Comparison of ENCODE assay signal across 27 mouse cellular contexts in genomic region chr1:40634608-40635007, GRCm38 (mm10). TPM values are rescaled to one million over a fixed set of nuclear protein-coding genes. Genes with fewer than 3 reads are reported as not detected.
DNase-seq lines count a peak whose midpoint lies in the region; ATAC-seq and TF ChIP-seq lines count a peak whose summit lies in the region.
"Had no signal": no experiment of that assay in that cellular context is flagged by ENCODE, and none has a peak within 500 bp of the region (broad histone marks: within the 10 kb centered on the region; RNA-seq: fewer than 3 reads in every experiment).

No protein-coding gene starts in this region.

- no peak for TF ChIP-seq CTCF in kidney, adult 2 months (conservative IDR thresholded peaks at IDR 0.05; ENCODE audit: insufficient read depth, insufficient read length, low read depth, low read length)
- TF ChIP-seq CTCF in lung, postnatal 0 days (IDR thresholded peaks at IDR 0.05) = no peak
- TF ChIP-seq CTCF in lung, adult 2 months (IDR thresholded peaks at IDR 0.05; ENCODE audit: insufficient read depth, low read length) = no peak

- no peak overlapping the region for H3K9ac ChIP-seq in embryonic facial prominence, embryonic 13.5 days
- H3K9ac ChIP-seq in kidney, embryonic 16.5 days (replicated peaks; ENCODE audit: low read length) = no peak overlapping the region
- no peak overlapping the region for H3K9ac ChIP-seq in lung, postnatal 0 days (replicated peaks; ENCODE audit: low read depth)
- H3K9ac ChIP-seq: forebrain, postnatal 0 days; heart, embryonic 13.5 days; lung, embryonic 15.5 days; neural tube, embryonic 12.5 days had no signal

- no peak for DNase-seq in embryonic facial prominence, embryonic 10.5 days (ENCODE audit: low spot score)
- no peak for DNase-seq in kidney, adult 2 months
- peak; percentile 11 for DNase-seq in lung, postnatal 0 days (ENCODE audit: low spot score)
- no peak for DNase-seq in lung, adult 2 months
- no peak for DNase-seq in cerebellum, postnatal 4 days (ENCODE audit: low spot score in 2 of 2)
- DNase-seq: adrenal gland, adult 8-10 months; cerebellum, adult 9-10 months; forebrain, postnatal 0 days; gastrocnemius, adult 2 months; kidney, adult 9 months; layer of hippocampus, postnatal 36 days; thymus, adult 18-20 months; thymus, postnatal 4 days had no signal

- TF ChIP-seq EP300 in lung, postnatal 0 days (IDR thresholded peaks at IDR 0.05) = no peak

- WGBS in embryonic facial prominence, embryonic 13.5 days = 72% methylated on average over 4 of the region's 4 CpGs
- 80% methylated on average over 4 of the region's 4 CpGs for WGBS in embryonic facial prominence, embryonic 10.5 days
- 67% methylated on average over 4 of the region's 4 CpGs for WGBS in kidney, embryonic 16.5 days
- WGBS in kidney, adult 2 months = 61% methylated on average over 4 of the region's 4 CpGs
- whole genome bisulfite sequencing in lung, postnatal 0 days = 74% methylated on average over 4 of the region's 4 CpGs
- 67% methylated on average over 4 of the region's 4 CpGs for WGBS in lung, adult 2 months

- H3K27me3 ChIP-seq in embryonic facial prominence, embryonic 13.5 days = no peaks in the 10 kb centered on the region
- no peaks in the 10 kb centered on the region for H3K27me3 ChIP-seq in embryonic facial prominence, embryonic 10.5 days (replicated peaks; ENCODE audit: low read depth, poor library complexity, severe bottlenecking)
- H3K27me3 ChIP-seq in kidney, embryonic 16.5 days (ENCODE audit: insufficient read depth, low read length) = no peaks in the 10 kb centered on the region
- no peaks in the 10 kb centered on the region for H3K27me3 ChIP-seq in kidney, adult 2 months (replicated peaks; ENCODE audit: control insufficient read depth, insufficient read depth, low read length)
- H3K27me3 ChIP-seq in lung, postnatal 0 days (replicated peaks; ENCODE audit: insufficient read depth, low read length) = no peaks in the 10 kb centered on the region
- H3K27me3 ChIP-seq: heart, embryonic 13.5 days; lung, embryonic 15.5 days; neural tube, embryonic 12.5 days had no signal

- peak overlapping the region; percentile 3 for H3K4me2 ChIP-seq in embryonic facial prominence, embryonic 13.5 days
- H3K4me2 ChIP-seq in kidney, embryonic 16.5 days (replicated peaks; ENCODE audit: low read depth, low read length) = no peak overlapping the region
- no peak overlapping the region for H3K4me2 ChIP-seq in lung, postnatal 0 days (replicated peaks; ENCODE audit: low read depth, low read length)
- H3K4me2 ChIP-seq: heart, embryonic 13.5 days; liver, embryonic 11.5 days; lung, embryonic 15.5 days; neural tube, embryonic 12.5 days had no signal

- TF ChIP-seq POLR2A in kidney, adult 2 months (IDR thresholded peaks at IDR 0.05; ENCODE audit: low read depth, low read length) = no peak
- TF ChIP-seq POLR2A in lung, adult 2 months (IDR thresholded peaks at IDR 0.05; ENCODE audit: borderline replicate concordance, extremely low read depth, low read depth, low read length) = no peak

- ATAC-seq in embryonic facial prominence, embryonic 13.5 days (ENCODE audit: insufficient number of reproducible peaks, insufficient read depth, low FRiP score, low TSS enrichment, low read depth) = no peak
- ATAC-seq in kidney, embryonic 16.5 days (ENCODE audit: low FRiP score, low TSS enrichment) = no peak
- no peak for ATAC-seq in lung, postnatal 0 days
- ATAC-seq in granulocyte monocyte progenitor cell, adult 5-6 weeks (replicated peaks; ENCODE audit: poor library complexity, severe bottlenecking) = peak; percentile 96
- ATAC-seq: CD4-positive, CD25-positive, alpha-beta regulatory T cell, adult 4 months; forebrain, postnatal 0 days; Patski had no signal

- peaks cover 11% of the 10 kb centered on the region; the same call in 1 of the 2 replicates for H3K4me1 ChIP-seq in embryonic facial prominence, embryonic 13.5 days
- H3K4me1 ChIP-seq in embryonic facial prominence, embryonic 10.5 days = peaks cover 12% of the 10 kb centered on the region; the same call in 1 of the 2 replicates
- H3K4me1 ChIP-seq in kidney, embryonic 16.5 days (ENCODE audit: insufficient read depth, low read length) = peaks cover 18% of the 10 kb centered on the region
- no peaks in the 10 kb centered on the region for H3K4me1 ChIP-seq in kidney, adult 2 months (ENCODE audit: control insufficient read depth, insufficient read depth, low read length)
- no peaks in the 10 kb centered on the region for H3K4me1 ChIP-seq in lung, postnatal 0 days (ENCODE audit: insufficient read depth, low read depth, low read length)
- H3K4me1 ChIP-seq in lung, adult 2 months (ENCODE audit: control insufficient read depth, insufficient read depth, low read length) = no peaks in the 10 kb centered on the region
- H3K4me1 ChIP-seq: heart, embryonic 13.5 days; lung, embryonic 15.5 days; neural tube, embryonic 12.5 days had no signal

- no peaks in the 10 kb centered on the region for H3K9me3 ChIP-seq in embryonic facial prominence, embryonic 13.5 days
- H3K9me3 ChIP-seq in embryonic facial prominence, embryonic 10.5 days = no peaks in the 10 kb centered on the region
- H3K9me3 ChIP-seq in kidney, embryonic 16.5 days (ENCODE audit: low read length) = no peaks in the 10 kb centered on the region
- no peaks in the 10 kb centered on the region for H3K9me3 ChIP-seq in lung, postnatal 0 days (ENCODE audit: low read length)
- H3K9me3 ChIP-seq: forebrain, embryonic 10.5 days; heart, embryonic 13.5 days; lung, embryonic 15.5 days; midbrain, embryonic 10.5 days; neural tube, embryonic 12.5 days had no signal

- peak overlapping the region; percentile 49 for H3K27ac ChIP-seq in embryonic facial prominence, embryonic 13.5 days
- no peak overlapping the region for H3K27ac ChIP-seq in embryonic facial prominence, embryonic 10.5 days (replicated peaks)
- H3K27ac ChIP-seq in kidney, embryonic 16.5 days (ENCODE audit: low read length) = peak overlapping the region; percentile 2; the same call in 1 of the 2 replicates
- H3K27ac ChIP-seq in kidney, adult 2 months (ENCODE audit: insufficient read depth, low read depth, low read length) = no peak overlapping the region
- no peak overlapping the region for H3K27ac ChIP-seq in lung, postnatal 0 days (ENCODE audit: low read length)
- H3K27ac ChIP-seq: forebrain, embryonic 10.5 days; gastrocnemius, adult 2 months; heart, embryonic 13.5 days; lung, embryonic 15.5 days; midbrain, embryonic 10.5 days; neural tube, embryonic 12.5 days had no signal

- H3K4me3 ChIP-seq in embryonic facial prominence, embryonic 13.5 days = no peak overlapping the region
- H3K4me3 ChIP-seq in embryonic facial prominence, embryonic 10.5 days = no peak overlapping the region
- no peak overlapping the region for H3K4me3 ChIP-seq in kidney, embryonic 16.5 days (ENCODE audit: low read length)
- no peak overlapping the region for H3K4me3 ChIP-seq in kidney, adult 2 months (ENCODE audit: insufficient read depth, low read depth, low read length)
- no peak overlapping the region for H3K4me3 ChIP-seq in lung, postnatal 0 days (ENCODE audit: low read depth, low read length)
- H3K4me3 ChIP-seq in lung, adult 2 months (replicated peaks; ENCODE audit: extremely low read depth, low read depth, low read length) = no peak overlapping the region
- H3K4me3 ChIP-seq: forebrain, embryonic 10.5 days; gastrocnemius, adult 2 months; heart, embryonic 13.5 days; lung, embryonic 15.5 days; midbrain, embryonic 10.5 days; neural tube, embryonic 12.5 days had no signal

- H3K36me3 ChIP-seq in embryonic facial prominence, embryonic 13.5 days = no peaks in the 10 kb centered on the region
- H3K36me3 ChIP-seq in embryonic facial prominence, embryonic 10.5 days (replicated peaks) = no peaks in the 10 kb centered on the region
- no peaks in the 10 kb centered on the region for H3K36me3 ChIP-seq in kidney, embryonic 16.5 days (ENCODE audit: insufficient read depth, low read length)
- H3K36me3 ChIP-seq in kidney, adult 2 months (ENCODE audit: control insufficient read depth, insufficient read depth, low read length) = no peaks in the 10 kb centered on the region
- H3K36me3 ChIP-seq in lung, postnatal 0 days (ENCODE audit: insufficient read depth, low read length) = no peaks in the 10 kb centered on the region
- H3K36me3 ChIP-seq: forebrain, embryonic 10.5 days; heart, embryonic 13.5 days; lung, embryonic 15.5 days; midbrain, embryonic 10.5 days; neural tube, embryonic 12.5 days had no signal

RNA-seq across cellular contexts. Expression of gene Slc9a2, which starts 45.8 kb away (rescaled TPM):
- polyA plus RNA-seq in embryonic facial prominence, embryonic 13.5 days (2015; fragmentation: Nextera tagmentation; extraction: Ambion mirVana) = 0.89 and 1.2 TPM in 2 replicates
- not detected in 2 replicates for polyA plus RNA-seq in embryonic facial prominence, embryonic 10.5 days (2016; fragmentation: Nextera tagmentation; extraction: Ambion mirVana)
- 2.7 and 2.8 TPM in 2 replicates for polyA plus RNA-seq in kidney, embryonic 16.5 days (2015; fragmentation: Nextera tagmentation; extraction: Ambion mirVana)
- 14.5 and 23.7 TPM in 2 replicates for polyA plus RNA-seq in kidney, adult 2 months (2012; rRNA removed)
- 0.11 and 0.13 TPM in 2 replicates for polyA plus RNA-seq in lung, postnatal 0 days (2015; fragmentation: Nextera tagmentation; extraction: Ambion mirVana)
- 2.3 and 3.2 TPM in 2 replicates for polyA plus RNA-seq in lung, adult 2 months (2012; rRNA removed)
- total RNA-seq in granulocyte monocyte progenitor cell, adult 5-6 weeks (2014; fragmentation: Nextera tagmentation) = 0.32 TPM in 1 of 2 replicates, not detected in the other
- 0.30 TPM in 1 of 2 replicates, not detected in the other for total RNA-seq in granulocyte monocyte progenitor cell, adult 5-6 weeks (2017)
- polyA plus RNA-seq: CD4-positive, CD25-positive, alpha-beta regulatory T cell, adult 4 months; forebrain, embryonic 10.5 days; liver, embryonic 11.5 days; neural tube, embryonic 12.5 days had no signal

RNA-seq across cellular contexts. Expression of gene Slc9a4, which starts 54.7 kb away (rescaled TPM):
- not detected in 2 replicates for polyA plus RNA-seq in embryonic facial prominence, embryonic 13.5 days (2015; fragmentation: Nextera tagmentation; extraction: Ambion mirVana)
- not detected in 2 replicates for polyA plus RNA-seq in embryonic facial prominence, embryonic 10.5 days (2016; fragmentation: Nextera tagmentation; extraction: Ambion mirVana)
- 0.40 and 0.49 TPM in 2 replicates for polyA plus RNA-seq in kidney, embryonic 16.5 days (2015; fragmentation: Nextera tagmentation; extraction: Ambion mirVana)
- polyA plus RNA-seq in kidney, adult 2 months (2012; rRNA removed) = 2.9 and 5.0 TPM in 2 replicates
- 0.02 and 0.18 TPM in 2 replicates for polyA plus RNA-seq in lung, postnatal 0 days (2015; fragmentation: Nextera tagmentation; extraction: Ambion mirVana)
- polyA plus RNA-seq in lung, adult 2 months (2012; rRNA removed) = 1.7 and 2.0 TPM in 2 replicates
- not detected in 2 replicates for total RNA-seq in granulocyte monocyte progenitor cell, adult 5-6 weeks (2014; fragmentation: Nextera tagmentation)
- not detected in 2 replicates for total RNA-seq in granulocyte monocyte progenitor cell, adult 5-6 weeks (2017)
- total RNA-seq: adrenal gland, adult 8-10 months; ES-E14; heart, postnatal 25 days had no signal
- polyA plus RNA-seq: CD4-positive, CD25-positive, alpha-beta regulatory T cell, adult 4 months; forebrain, embryonic 10.5 days; heart, embryonic 13.5 days; liver, embryonic 11.5 days; lung, embryonic 15.5 days; midbrain, embryonic 10.5 days; neural tube, embryonic 12.5 days; Patski; small intestine, adult 2 months had no signal

Comparison
In these comparisons a context has a peak if more than half of its experiments do, and no peak if none do; other contexts are left out.
1. H3K27ac ChIP-seq: peak in embryonic facial prominence, embryonic 13.5 days (single experiment) and kidney, embryonic 16.5 days (single experiment); none in embryonic facial prominence, embryonic 10.5 days (single experiment), kidney, adult 2 months (single experiment) and lung, postnatal 0 days (single experiment).